In genomic region chrX:136743459-136743858, GRCm38 (mm10) we compare ENCODE assay signal across 8 mouse cellular contexts. TPM values are rescaled to one million over a fixed set of nuclear protein-coding genes. Genes with fewer than 3 reads are reported as not detected.
DNase-seq lines count a peak whose midpoint lies in the region; ATAC-seq and TF ChIP-seq lines count a peak whose summit lies in the region.

Morf4l2 (minus strand) TSS chrX:136743690.

- no peaks in the 10 kb centered on the region for H3K36me3 ChIP-seq in lung, embryonic 16.5 days (ENCODE audit: control insufficient read depth, insufficient read depth, low read length)
- H3K36me3 ChIP-seq in midbrain, embryonic 10.5 days: peaks cover 10% of the 10 kb centered on the region

- H3K4me3 ChIP-seq in lung, embryonic 16.5 days (ENCODE audit: low read length): peak within 1 kb of the TSS; percentile 55
- peak within 1 kb of the TSS; percentile 89; the same call in 1 of the 2 replicates for H3K4me3 ChIP-seq in cortical plate, adult 2 months (ENCODE audit: insufficient read depth, low read length)
- H3K4me3 ChIP-seq in midbrain, embryonic 10.5 days: peak within 1 kb of the TSS; percentile 62

- peak within 1 kb of the TSS; percentile 91 for H3K27ac ChIP-seq in lung, embryonic 16.5 days (ENCODE audit: low read length)
- peak within 1 kb of the TSS; percentile 89 for H3K27ac ChIP-seq in cortical plate, adult 2 months (ENCODE audit: insufficient read depth, low read length)
- peak within 1 kb of the TSS; percentile 91 for H3K27ac ChIP-seq in midbrain, embryonic 10.5 days (replicated peaks)

- peak within 1 kb of the TSS; percentile 58 for H3K4me2 ChIP-seq in lung, embryonic 16.5 days (ENCODE audit: low read depth, low read length)

- no peaks in the 10 kb centered on the region for H3K9me3 ChIP-seq in lung, embryonic 16.5 days (ENCODE audit: control insufficient read depth, low read length)
- no peaks in the 10 kb centered on the region for H3K9me3 ChIP-seq in midbrain, embryonic 10.5 days (replicated peaks)

- WGBS in lung, embryonic 16.5 days: 85% methylated on average over 12 of the region's 12 CpGs
- 92% methylated on average over 12 of the region's 12 CpGs for WGBS in midbrain, embryonic 10.5 days

- DNase-seq in lung, postnatal 25 days (ENCODE audit: low spot score): no peak
- no peak for DNase-seq in heart, adult 18-20 months
- DNase-seq in kidney, postnatal 10 days: peak; percentile 6
- DNase-seq in midbrain, embryonic 10.5 days (ENCODE audit: low spot score): no peak
- no peak for DNase-seq in Muller cell, postnatal 12 days (ENCODE audit: inconsistent ontology term)
- DNase-seq in embryo, embryonic 9.5 days (ENCODE audit: extremely low spot score): no peak

- no peak for TF ChIP-seq POLR2A in cortical plate, adult 2 months (IDR thresholded peaks at IDR 0.05; ENCODE audit: extremely low read depth, insufficient read depth, low read length)

- peak within 1 kb of the TSS; percentile 70 for H3K9ac ChIP-seq in lung, embryonic 16.5 days (ENCODE audit: low read length)

- H3K27me3 ChIP-seq in lung, embryonic 16.5 days (ENCODE audit: control insufficient read depth, insufficient read depth, low read depth, low read length): no peaks in the 10 kb centered on the region
- no peaks in the 10 kb centered on the region for H3K27me3 ChIP-seq in midbrain, embryonic 10.5 days (ENCODE audit: low read depth, poor library complexity, severe bottlenecking)

- no peak for ATAC-seq in lung, embryonic 16.5 days (ENCODE audit: low read depth)

- no peaks in the 10 kb centered on the region; the same call in 1 of the 2 replicates for H3K4me1 ChIP-seq in lung, embryonic 16.5 days (replicated peaks; ENCODE audit: control insufficient read depth, insufficient read depth, low read length)
- no peaks in the 10 kb centered on the region for H3K4me1 ChIP-seq in cortical plate, adult 2 months (ENCODE audit: control insufficient read depth, insufficient read depth, low read length)
- H3K4me1 ChIP-seq in midbrain, embryonic 10.5 days: peaks cover 9% of the 10 kb centered on the region

- TF ChIP-seq CTCF in cortical plate, adult 2 months (IDR thresholded peaks at IDR 0.05; ENCODE audit: extremely low read depth, insufficient read depth, low read length): no peak

RNA-seq across cellular contexts. Expression of gene Morf4l2, which starts in this region (rescaled TPM):
- polyA plus RNA-seq in lung, embryonic 16.5 days (2015; fragmentation: Nextera tagmentation; extraction: Ambion mirVana): 511 and 543 TPM in 2 replicates
- polyA plus RNA-seq in cortical plate, adult 2 months (2012; rRNA removed): 242 and 259 TPM in 2 replicates
- 10 to 100 TPM; 74.8 to 92.7 TPM for total RNA-seq in heart, adult 18-20 months (2021)
- 586 and 616 TPM in 2 replicates for polyA plus RNA-seq in midbrain, embryonic 10.5 days (2016; fragmentation: Nextera tagmentation; extraction: Ambion mirVana)
